Mouse (Mus musculus): ENCODE results near the gene S100a9. TPM values are rescaled to one million over a fixed set of nuclear protein-coding genes. Genes with fewer than 3 reads are reported as not detected.

S100a9 gene
- polyA plus RNA-seq, 1 experiment from 2014 or later: 39.1 TPM

GRCm38 (mm10) chr3:90647291-90647690 lies 48.2 kb downstream of the S100a9 start:
- Histone ChIP-seq H3K27ac (replicated peaks; ENCODE audit: low read depth, low read length) (no peak overlapping the region), H3K36me3 (ENCODE audit: control insufficient read depth, insufficient read depth, low read length) (no peaks in the 10 kb centered on the region), H3K4me3 (ENCODE audit: low read depth, low read length) (no peak overlapping the region), H3K27me3 (replicated peaks; ENCODE audit: control insufficient read depth, insufficient read depth, low read length) (no peaks in the 10 kb centered on the region), H3K9me3 (ENCODE audit: control insufficient read depth, low read length) (no peaks in the 10 kb centered on the region), H3K4me2 (ENCODE audit: low read depth, low read length) (no peak overlapping the region), H3K4me1 (ENCODE audit: control insufficient read depth, insufficient read depth, low read length) (no peaks in the 10 kb centered on the region), H3K9ac (ENCODE audit: low read depth, low read length) (no peak overlapping the region)
- DNase-seq (ENCODE audit: low spot score) (no peak), ATAC-seq (ENCODE audit: low read depth) (no peak)
- 70% methylated on average over 1 of the region's 1 CpGs for WGBS

- Histone ChIP-seq H3K27ac (replicated peaks; ENCODE audit: low read depth, low read length) (no peak overlapping the region), H3K4me2 (ENCODE audit: low read depth, low read length) (no peak overlapping the region), H3K9ac (ENCODE audit: low read depth, low read length) (no peak overlapping the region), H3K9me3 (ENCODE audit: control insufficient read depth, low read length) (no peaks in the 10 kb centered on the region), H3K27me3 (replicated peaks; ENCODE audit: control insufficient read depth, insufficient read depth, low read length) (no peaks in the 10 kb centered on the region), H3K36me3 (ENCODE audit: control insufficient read depth, insufficient read depth, low read length) (no peaks in the 10 kb centered on the region), H3K4me3 (ENCODE audit: low read depth, low read length) (no peak overlapping the region), H3K4me1 (ENCODE audit: control insufficient read depth, insufficient read depth, low read length) (no peaks in the 10 kb centered on the region)
- WGBS: 46% methylated on average over 3 of the region's 3 CpGs
- no peak for ATAC-seq (ENCODE audit: low read depth)
- no peak for DNase-seq (ENCODE audit: low spot score)
Observed at GRCm38 (mm10) chr3:90644220-90644619, 51.3 kb downstream of the S100a9 start.

Other genes with a start within 250 kb of the S100a9 start
- gene Npr1, start 229.9 kb downstream of the S100a9 start, polyA plus RNA-seq (2014; fragmentation: Nextera tagmentation; extraction: Ambion mirVana): 6.7 and 8.2 TPM in 2 replicates
- gene Ilf2, start 219.6 kb downstream of the S100a9 start, polyA plus RNA-seq (2014; fragmentation: Nextera tagmentation; extraction: Ambion mirVana): 137 and 166 TPM in 2 replicates
- gene Snapin, start 204.7 kb downstream of the S100a9 start, polyA plus RNA-seq (2014; fragmentation: Nextera tagmentation; extraction: Ambion mirVana): 79.6 and 89.9 TPM in 2 replicates
- 92.1 and 98.4 TPM in 2 replicates for gene Chtop, start 186.2 kb downstream of the S100a9 start, polyA plus RNA-seq (2014; fragmentation: Nextera tagmentation; extraction: Ambion mirVana)
- gene S100a1, start 181.3 kb downstream of the S100a9 start, polyA plus RNA-seq (2014; fragmentation: Nextera tagmentation; extraction: Ambion mirVana): 37.2 and 49.6 TPM in 2 replicates
- gene S100a13, start 181.3 kb downstream of the S100a9 start, polyA plus RNA-seq (2014; fragmentation: Nextera tagmentation; extraction: Ambion mirVana): 40.8 and 45.8 TPM in 2 replicates
- 15.6 and 21.5 TPM in 2 replicates for gene S100a14, start 168.9 kb downstream of the S100a9 start, polyA plus RNA-seq (2014; fragmentation: Nextera tagmentation; extraction: Ambion mirVana)
- 182 and 201 TPM in 2 replicates for gene S100a16, start 158.5 kb downstream of the S100a9 start, polyA plus RNA-seq (2014; fragmentation: Nextera tagmentation; extraction: Ambion mirVana)
- 5.2 and 7.9 TPM in 2 replicates for gene S100a3, start 135.1 kb downstream of the S100a9 start, polyA plus RNA-seq (2014; fragmentation: Nextera tagmentation; extraction: Ambion mirVana)
- not detected in 2 replicates for gene S100a2, start 105.5 kb downstream of the S100a9 start, polyA plus RNA-seq (2014; fragmentation: Nextera tagmentation; extraction: Ambion mirVana)
- not detected in 2 replicates for gene Gm42674, start 93.8 kb downstream of the S100a9 start, polyA plus RNA-seq (2014; fragmentation: Nextera tagmentation; extraction: Ambion mirVana)
- gene S100a4, start 92.0 kb downstream of the S100a9 start, polyA plus RNA-seq (2014; fragmentation: Nextera tagmentation; extraction: Ambion mirVana): 16.8 and 22.9 TPM in 2 replicates
- 1.6 TPM in 1 of 2 replicates, not detected in the other for gene S100a5, start 87.2 kb downstream of the S100a9 start, polyA plus RNA-seq (2014; fragmentation: Nextera tagmentation; extraction: Ambion mirVana)
- 190 and 334 TPM in 2 replicates for gene S100a6, start 82.8 kb downstream of the S100a9 start, polyA plus RNA-seq (2014; fragmentation: Nextera tagmentation; extraction: Ambion mirVana)
- 0.84 TPM in 1 of 2 replicates, not detected in the other for gene S100a7a, start 41.7 kb downstream of the S100a9 start, polyA plus RNA-seq (2014; fragmentation: Nextera tagmentation; extraction: Ambion mirVana)
- gene S100a8, start 26.7 kb downstream of the S100a9 start, polyA plus RNA-seq (2014; fragmentation: Nextera tagmentation; extraction: Ambion mirVana): 46.0 and 58.1 TPM in 2 replicates
- gene Pglyrp4, start 31.2 kb upstream of the S100a9 start, polyA plus RNA-seq (2014; fragmentation: Nextera tagmentation; extraction: Ambion mirVana): 0.13 and 0.22 TPM in 2 replicates
- not detected in 2 replicates for gene Gm5849, start 82.2 kb upstream of the S100a9 start, polyA plus RNA-seq (2014; fragmentation: Nextera tagmentation; extraction: Ambion mirVana)